Mouse (Mus musculus): ENCODE measurements around the gene Hist2h3c2.

- TF ChIP-seq CTCF (IDR thresholded peaks at IDR 0.05; ENCODE audit: low read depth) (no peak), EP300 (optimal IDR thresholded peaks at IDR 0.05) (peak; percentile 25)
Observed at GRCm38 (mm10) chr3:96269511-96270474, 30.9 kb upstream of the Hist2h3c2 start, which contains the start of gene Hist2h2bb.

Measured in stomach, postnatal 0 days (tissue).